Mouse (Mus musculus): ENCODE measurements around the gene Gm20388. TPM values are rescaled to one million over a fixed set of nuclear protein-coding genes. Genes with fewer than 3 reads are reported as not detected.

Gm20388 gene
- total and polyA plus RNA-seq, 2 experiments from 2014 or later: 17.3 TPM; not detected in 1

- no peak overlapping the region for H3K4me2 ChIP-seq (ENCODE audit: low read depth, low read length)
- 66% methylated on average over 7 of the region's 7 CpGs for WGBS
- peaks cover 16% of the 10 kb centered on the region; the same call in 1 of the 2 replicates for H3K4me1 ChIP-seq (ENCODE audit: control insufficient read depth, insufficient read depth)
Measured at GRCm38 (mm10) chr8:122695438-122696042, 2784.9 kb downstream of the Gm20388 start.

GRCm38 (mm10) chr8:122697181-122697581 lies 2786.5 kb downstream of the Gm20388 start:
- no peaks in the 10 kb centered on the region for H3K36me3 ChIP-seq (replicated peaks; ENCODE audit: control insufficient read depth, insufficient read depth, low read length)
- TF ChIP-seq EP300 (IDR thresholded peaks at IDR 0.05; ENCODE audit: low read depth) (no peak), CTCF (IDR thresholded peaks at IDR 0.05; ENCODE audit: low read depth) (peak; percentile 52)
- WGBS: 61% methylated on average over 3 of the region's 3 CpGs
- H3K27ac ChIP-seq (ENCODE audit: low read depth): no peak overlapping the region
- peak overlapping the region; percentile 22; the same call in 1 of the 2 replicates for H3K4me3 ChIP-seq (ENCODE audit: low read depth, low read length)
- peak; percentile 22; the same call in 1 of the 2 replicates for ATAC-seq (ENCODE audit: insufficient read depth, low read depth)
- no peaks in the 10 kb centered on the region for H3K9me3 ChIP-seq (replicated peaks; ENCODE audit: control insufficient read depth, low read length)
- peak overlapping the region; percentile 55 for H3K4me2 ChIP-seq (ENCODE audit: low read depth, low read length)
- H3K9ac ChIP-seq (replicated peaks; ENCODE audit: low read depth, low read length): no peak overlapping the region
- H3K4me1 ChIP-seq (ENCODE audit: control insufficient read depth, insufficient read depth): peaks cover 10% of the 10 kb centered on the region; the same call in 1 of the 2 replicates
- DNase-seq (ENCODE audit: low spot score): peak; percentile 10
- H3K27me3 ChIP-seq (ENCODE audit: control insufficient read depth, insufficient read depth, low read length): 0 out of 2 replicates have a peak, but pooled peaks cover 3% of the 10 kb centered on the region

More at GRCm38 (mm10) chr8:122695438-122696042, 2784.9 kb downstream of the Gm20388 start:
- Histone ChIP-seq H3K9ac (replicated peaks; ENCODE audit: low read depth, low read length) (no peak overlapping the region), H3K4me3 (ENCODE audit: low read depth, low read length) (no peak overlapping the region), H3K27ac (ENCODE audit: low read depth) (no peak overlapping the region), H3K36me3 (replicated peaks; ENCODE audit: control insufficient read depth, insufficient read depth, low read length) (no peaks in the 10 kb centered on the region), H3K9me3 (replicated peaks; ENCODE audit: control insufficient read depth, low read length) (no peaks in the 10 kb centered on the region), H3K27me3 (ENCODE audit: control insufficient read depth, insufficient read depth, low read length) (0 out of 2 replicates have a peak, but pooled peaks cover 3% of the 10 kb centered on the region)
- TF ChIP-seq CTCF (IDR thresholded peaks at IDR 0.05; ENCODE audit: low read depth) (no peak), EP300 (IDR thresholded peaks at IDR 0.05; ENCODE audit: low read depth) (no peak)
- ATAC-seq (ENCODE audit: insufficient read depth, low read depth) (no peak), DNase-seq (ENCODE audit: low spot score) (no peak)

- 64% methylated on average over 6 of the region's 6 CpGs for WGBS
- no peak for ATAC-seq (ENCODE audit: insufficient read depth, low read depth)
- TF ChIP-seq CTCF (IDR thresholded peaks at IDR 0.05; ENCODE audit: low read depth) (no peak), EP300 (IDR thresholded peaks at IDR 0.05; ENCODE audit: low read depth) (no peak)
- Histone ChIP-seq H3K36me3 (replicated peaks; ENCODE audit: control insufficient read depth, insufficient read depth, low read length) (no peaks in the 10 kb centered on the region), H3K4me1 (ENCODE audit: control insufficient read depth, insufficient read depth) (peaks cover 10% of the 10 kb centered on the region; the same call in 1 of the 2 replicates), H3K4me2 (ENCODE audit: low read depth, low read length) (peak overlapping the region; percentile 55), H3K9ac (replicated peaks; ENCODE audit: low read depth, low read length) (no peak overlapping the region), H3K9me3 (replicated peaks; ENCODE audit: control insufficient read depth, low read length) (no peaks in the 10 kb centered on the region), H3K4me3 (ENCODE audit: low read depth, low read length) (peak overlapping the region; percentile 22), H3K27ac (ENCODE audit: low read depth) (no peak overlapping the region), H3K27me3 (ENCODE audit: control insufficient read depth, insufficient read depth, low read length) (0 out of 2 replicates have a peak, but pooled peaks cover 3% of the 10 kb centered on the region)
- no peak for DNase-seq (ENCODE audit: low spot score)
Measured at GRCm38 (mm10) chr8:122697586-122697985, 2786.9 kb downstream of the Gm20388 start.

GRCm38 (mm10) chr8:122698254-122698768 lies 2787.7 kb downstream of the Gm20388 start:
- 64% methylated on average over 5 of the region's 5 CpGs for WGBS
- DNase-seq (ENCODE audit: low spot score) (no peak), ATAC-seq (ENCODE audit: insufficient read depth, low read depth) (no peak)
- Histone ChIP-seq H3K9me3 (replicated peaks; ENCODE audit: control insufficient read depth, low read length) (no peaks in the 10 kb centered on the region), H3K4me2 (ENCODE audit: low read depth, low read length) (peak overlapping the region; percentile 55), H3K27ac (ENCODE audit: low read depth) (peak overlapping the region; percentile 50; the same call in 1 of the 2 replicates), H3K36me3 (replicated peaks; ENCODE audit: control insufficient read depth, insufficient read depth, low read length) (no peaks in the 10 kb centered on the region), H3K4me3 (ENCODE audit: low read depth, low read length) (peak overlapping the region; percentile 22), H3K4me1 (ENCODE audit: control insufficient read depth, insufficient read depth) (peaks cover 10% of the 10 kb centered on the region; the same call in 1 of the 2 replicates), H3K27me3 (ENCODE audit: control insufficient read depth, insufficient read depth, low read length) (0 out of 2 replicates have a peak, but pooled peaks cover 3% of the 10 kb centered on the region), H3K9ac (replicated peaks; ENCODE audit: low read depth, low read length) (no peak overlapping the region; the same call in 1 of the 2 replicates)
- TF ChIP-seq CTCF (IDR thresholded peaks at IDR 0.05; ENCODE audit: low read depth): no peak
- TF ChIP-seq EP300 (IDR thresholded peaks at IDR 0.05; ENCODE audit: low read depth): no peak

- WGBS: 28% methylated on average over 13 of the region's 13 CpGs
- no peaks in the 10 kb centered on the region for H3K36me3 ChIP-seq (replicated peaks; ENCODE audit: control insufficient read depth, insufficient read depth, low read length)
- no peaks in the 10 kb centered on the region for H3K9me3 ChIP-seq (replicated peaks; ENCODE audit: control insufficient read depth, low read length)
- ATAC-seq (ENCODE audit: insufficient read depth, low read depth) (peak; percentile 70), DNase-seq (ENCODE audit: low spot score) (peak; percentile 22)
- H3K27ac ChIP-seq (ENCODE audit: low read depth): peak within 1 kb of the TSS; percentile 50; the same call in 1 of the 2 replicates
- peak; percentile 89 for TF ChIP-seq EP300 (IDR thresholded peaks at IDR 0.05; ENCODE audit: low read depth)
- TF ChIP-seq CTCF (IDR thresholded peaks at IDR 0.05; ENCODE audit: low read depth): no peak
- peak within 1 kb of the TSS; percentile 55 for H3K4me2 ChIP-seq (ENCODE audit: low read depth, low read length)
- peak within 1 kb of the TSS; percentile 22 for H3K4me3 ChIP-seq (ENCODE audit: low read depth, low read length)
- 0 out of 2 replicates have a peak, but pooled peaks cover 3% of the 10 kb centered on the region for H3K27me3 ChIP-seq (ENCODE audit: control insufficient read depth, insufficient read depth, low read length)
- H3K4me1 ChIP-seq (ENCODE audit: control insufficient read depth, insufficient read depth): peaks cover 10% of the 10 kb centered on the region; the same call in 1 of the 2 replicates
- H3K9ac ChIP-seq (replicated peaks; ENCODE audit: low read depth, low read length): no peak within 1 kb of the TSS; the same call in 1 of the 2 replicates
Measured at GRCm38 (mm10) chr8:122699005-122699492, 2788.4 kb downstream of the Gm20388 start, which contains the start of gene Cbfa2t3. Gene Cbfa2t3 (minus strand): TSS chr8:122699109.
